Mouse (Mus musculus): ENCODE data around the gene Pgls. TPM values are rescaled to one million over a fixed set of nuclear protein-coding genes. Genes with fewer than 3 reads are reported as not detected.

The Pgls gene
- total RNA-seq, 2 experiments from 2014 or later, result 64.7 to 69.7 TPM

DNA sequence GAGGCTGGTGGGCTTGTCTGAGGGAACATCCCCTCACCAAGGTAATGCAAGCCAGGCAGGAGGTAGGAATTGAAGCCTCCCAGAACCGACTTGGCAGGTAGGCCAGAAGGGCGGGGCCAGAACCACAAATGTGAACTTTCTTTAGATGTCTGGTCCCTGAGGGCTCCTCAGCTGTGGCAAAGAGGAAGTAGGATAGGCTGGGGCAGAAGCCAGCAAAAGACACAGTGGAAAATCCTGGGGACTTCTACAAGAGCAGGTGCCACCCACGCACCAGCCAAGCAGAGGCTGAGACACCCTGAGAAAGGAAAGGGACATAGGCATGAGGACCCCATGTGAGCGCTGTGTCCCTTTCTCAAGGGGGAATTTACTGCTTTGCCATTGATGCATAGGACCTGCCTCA lies 4.8 kb downstream of the Pgls start:
- DNase-seq, result no peak
- intact Hi-C loops (cut with DNase I), result loop anchor here (1.0 to 2.0 kb wide), 3 partner anchors 34 to 156 kb away; no protein-coding TSS in a partner anchor

- DNase-seq, result no peak
- intact Hi-C loops (cut with DNase I), result loop anchor here (2.0 kb wide), 1 partner anchor 157 kb away; no protein-coding TSS in a partner anchor
Measured at GRCm38 (mm10) chr8:71597451-71597850, 5.5 kb downstream of the Pgls start, which contains the start of gene Fam129c. TSS of gene Fam129c (plus strand) at chr8:71597648.

DNA sequence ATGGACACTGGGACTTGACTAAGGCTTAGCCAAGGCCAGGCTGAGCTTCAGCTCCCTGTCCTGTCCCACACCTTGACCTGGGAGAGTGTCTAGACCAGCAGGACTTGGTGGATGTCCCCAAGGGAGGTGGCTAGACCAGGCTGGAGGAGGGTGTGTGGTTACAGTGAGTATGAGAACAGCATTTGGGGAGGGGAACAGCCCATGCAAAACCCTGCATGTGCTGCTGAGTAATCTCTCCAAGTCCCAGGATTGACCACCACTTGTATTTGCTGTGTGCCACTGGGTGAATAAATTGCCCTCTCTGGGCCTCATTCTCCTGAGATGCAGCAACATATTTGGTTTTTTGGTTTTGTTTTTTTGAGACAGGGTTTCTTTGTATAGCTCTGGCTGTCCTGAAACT lies 6.4 kb downstream of the Pgls start:
- no peak for DNase-seq
- intact Hi-C loops (cut with DNase I), result no loop called here

GRCm38 (mm10) chr8:71598841-71599240 lies 6.9 kb downstream of the Pgls start:
- intact Hi-C loops (cut with DNase I), result no loop called here

DNA sequence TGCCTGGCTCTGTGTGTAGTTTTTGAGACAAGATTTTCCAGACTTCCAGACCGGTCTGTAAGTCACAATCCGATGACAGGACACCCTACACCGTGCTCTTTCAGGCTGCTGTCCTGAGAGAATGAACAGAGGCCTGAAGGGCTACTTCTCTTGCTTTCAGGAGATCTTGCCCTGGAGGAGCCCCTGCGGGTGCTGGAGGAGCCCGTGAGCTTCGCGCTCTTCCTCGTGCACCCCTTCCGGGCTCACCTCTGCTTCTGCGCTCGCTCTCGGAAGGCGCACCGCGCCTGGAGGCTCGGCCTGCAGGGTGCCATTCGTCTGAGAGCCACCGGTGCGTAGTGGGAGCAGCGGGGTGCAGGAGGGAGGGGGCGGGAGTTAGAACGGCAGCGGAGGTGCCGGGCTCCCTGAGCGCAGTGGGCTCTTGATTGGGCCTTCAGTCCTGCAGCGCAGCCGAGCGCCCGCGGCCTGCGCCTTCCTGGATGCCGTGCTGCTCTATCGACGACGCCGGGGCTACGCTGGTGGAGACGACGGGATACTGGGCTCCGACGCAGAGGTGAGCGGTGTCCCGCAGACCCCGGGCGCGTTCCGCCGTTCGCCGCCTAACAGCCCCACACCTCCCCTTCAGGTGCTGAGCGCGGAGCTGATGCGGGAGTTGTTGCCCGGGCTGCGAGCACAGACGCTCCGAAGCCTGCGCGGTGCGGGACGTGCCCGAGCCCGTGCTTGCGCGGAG lies 10.1 kb downstream of the Pgls start:
- DNase-seq, result peak in 1 of 2 experiments; percentile 16
- intact Hi-C loops (cut with DNase I), result no loop called here

More at GRCm38 (mm10) chr8:71598841-71599240, 6.9 kb downstream of the Pgls start:
- no peak for DNase-seq

GRCm38 (mm10) chr8:71602666-71603334 lies 10.8 kb downstream of the Pgls start:
- intact Hi-C loops (cut with DNase I), result no loop called here
- peak; percentile 55 to 62 for DNase-seq

- DNase-seq, result no peak
- intact Hi-C loops (cut with DNase I), result no loop called here
Measured at GRCm38 (mm10) chr8:71604021-71604420, 12.0 kb downstream of the Pgls start.

GRCm38 (mm10) chr8:71610822-71611651 lies 19.1 kb downstream of the Pgls start, which contains the start of gene Colgalt1:
TSS of gene Colgalt1 (plus strand) at chr8:71610998.
- intact Hi-C loops (cut with DNase I), result no loop called here
- DNase-seq, result peak; percentile 94 to 96

DNA sequence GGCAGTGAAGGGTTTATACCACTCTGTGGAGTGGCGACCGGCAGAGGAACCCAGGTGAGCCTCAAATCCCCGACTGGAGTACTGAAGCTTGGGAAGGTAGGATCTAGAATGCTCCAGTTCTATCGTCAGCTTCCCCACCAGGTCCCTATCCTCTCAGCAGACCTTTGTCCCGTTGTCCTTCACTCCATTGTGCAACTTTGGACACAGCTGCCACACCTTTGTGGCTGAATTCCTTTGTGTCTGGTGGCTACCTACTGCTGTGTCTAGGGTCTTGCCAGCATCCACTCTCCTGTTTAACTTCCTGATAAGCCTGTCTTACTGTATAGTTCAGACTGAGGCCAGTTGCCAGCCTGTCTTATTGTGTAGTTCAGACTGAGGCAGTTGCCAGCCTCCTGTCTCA lies 20.2 kb downstream of the Pgls start:
- intact Hi-C loops (cut with DNase I), result no loop called here
- DNase-seq, result no peak

DNA sequence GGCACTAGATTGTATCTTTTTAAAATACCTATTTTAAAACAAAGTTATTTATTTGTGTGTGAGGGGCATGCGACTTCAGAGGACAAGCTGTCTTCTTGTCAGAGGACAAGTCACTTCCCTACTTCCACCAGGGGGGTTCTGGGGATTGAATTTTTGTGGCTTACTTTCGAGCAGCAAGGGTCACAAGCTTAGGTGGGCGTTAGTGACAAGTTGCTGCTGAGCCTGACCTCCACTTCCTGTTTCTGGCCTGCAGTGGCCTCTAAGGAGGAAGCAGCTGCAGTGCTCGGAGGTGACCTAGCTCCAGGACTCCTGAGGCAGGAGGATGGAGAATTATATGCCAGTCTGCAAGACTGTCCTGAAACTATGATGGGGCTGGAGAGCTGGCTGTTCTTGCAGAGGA lies 21.4 kb downstream of the Pgls start:
- intact Hi-C loops (cut with DNase I), result no loop called here
- DNase-seq, result no peak

DNA sequence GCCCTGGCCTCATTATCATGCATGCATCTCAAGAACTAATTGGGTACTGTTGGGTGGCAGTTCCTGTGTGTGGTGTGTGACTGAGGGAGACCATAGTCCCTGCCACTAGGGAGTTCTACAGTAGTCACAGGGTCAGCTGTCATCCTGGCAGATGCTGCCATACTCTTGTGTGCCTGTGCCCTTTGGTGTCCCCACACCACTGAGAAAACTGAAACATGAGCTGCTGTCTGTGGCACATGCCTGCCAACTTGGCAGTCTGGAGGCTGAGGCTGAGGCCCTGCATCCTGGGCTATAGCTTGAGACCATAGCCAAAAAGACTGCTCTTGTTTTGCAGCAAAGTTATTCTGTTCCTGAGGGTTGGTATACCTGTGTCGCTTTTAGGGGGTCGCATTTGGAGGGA lies 27.8 kb downstream of the Pgls start:
- intact Hi-C loops (cut with DNase I), result no loop called here
- DNase-seq, result no peak

- DNase-seq, result no peak
- intact Hi-C loops (cut with DNase I), result no loop called here
Measured at GRCm38 (mm10) chr8:71625088-71625487, 33.1 kb downstream of the Pgls start.

- no peak for DNase-seq
- intact Hi-C loops (cut with DNase I), result no loop called here
Measured at GRCm38 (mm10) chr8:71626753-71627152, 34.8 kb downstream of the Pgls start.

DNA sequence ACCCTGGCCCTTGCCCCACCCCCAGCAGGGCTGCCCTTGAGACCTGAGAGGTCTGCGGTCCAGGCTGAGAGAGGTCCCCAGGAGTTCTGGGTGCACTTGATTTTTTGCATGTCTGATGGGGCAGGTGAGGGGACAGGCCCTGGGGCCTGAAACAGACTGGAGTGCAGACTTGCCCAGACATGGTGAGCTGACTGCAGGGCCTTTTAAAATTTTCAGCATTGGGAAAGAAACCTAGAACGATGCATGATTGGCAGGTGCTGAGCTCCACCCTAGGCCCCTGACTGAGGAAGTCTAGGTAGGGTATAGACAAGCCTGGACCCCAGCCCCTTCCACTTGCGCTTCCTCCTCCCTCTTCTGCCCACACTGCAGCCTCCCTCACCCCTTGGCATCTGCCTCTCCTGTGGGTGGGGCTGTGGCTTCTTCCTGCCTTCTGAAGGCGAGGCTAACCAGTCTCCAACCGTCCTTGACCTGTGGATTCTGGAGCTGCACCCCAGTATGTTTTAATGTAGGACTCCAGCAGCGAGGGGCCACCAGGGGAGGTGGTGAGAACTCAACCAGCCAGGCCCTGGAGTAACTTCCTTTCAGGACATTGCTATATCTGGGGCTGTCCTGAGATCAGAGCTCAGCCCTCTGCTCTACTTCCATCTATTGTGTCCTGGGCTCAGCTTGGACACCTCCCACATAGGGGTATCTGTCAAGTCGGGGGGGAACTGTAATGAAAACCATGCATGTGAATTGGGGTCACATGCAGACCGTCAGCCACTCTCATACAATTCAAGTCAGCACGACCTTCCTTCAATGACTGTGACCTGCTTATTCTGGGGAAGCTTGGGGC lies 35.5 kb downstream of the Pgls start:
- peak in 1 of 2 experiments; percentile 20 for DNase-seq
- intact Hi-C loops (cut with DNase I), result no loop called here

DNA sequence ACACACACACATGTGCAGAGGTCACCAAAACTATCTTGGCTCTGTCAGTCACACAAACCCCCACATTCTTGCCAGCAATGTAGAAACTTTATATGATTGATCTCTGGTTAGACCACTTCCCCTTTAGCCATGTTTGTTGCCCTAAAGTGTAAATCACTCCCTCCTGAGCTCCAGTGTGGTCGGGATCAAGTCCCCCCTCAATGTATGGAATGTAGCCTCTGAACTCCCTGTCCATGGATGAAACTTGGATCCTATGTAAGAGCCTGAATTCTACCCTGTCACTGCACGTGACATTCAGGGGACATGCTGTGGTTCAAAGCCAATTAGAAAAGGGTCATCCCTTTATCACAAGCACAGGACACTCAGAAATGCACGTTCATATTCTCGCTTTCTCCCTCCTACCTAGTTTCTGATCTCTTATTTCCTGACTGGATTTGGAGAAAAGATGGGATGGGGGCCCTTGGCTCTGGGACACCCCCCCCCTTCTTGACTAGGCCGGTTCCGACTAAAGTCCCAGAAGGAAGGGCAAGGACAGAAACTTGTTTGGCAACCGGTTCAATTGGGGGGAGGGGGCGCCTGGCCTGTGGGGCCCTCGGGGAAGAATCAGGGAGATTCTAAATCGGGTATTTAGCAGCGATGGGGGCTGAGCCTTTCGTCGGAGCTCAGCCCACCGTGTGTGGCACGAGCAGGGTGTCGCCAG lies 36.6 kb downstream of the Pgls start:
- intact Hi-C loops (cut with DNase I), result loop anchor here (1.0 kb wide), 1 partner anchor 14 kb away; no protein-coding TSS in a partner anchor
- DNase-seq, result no peak

DNA sequence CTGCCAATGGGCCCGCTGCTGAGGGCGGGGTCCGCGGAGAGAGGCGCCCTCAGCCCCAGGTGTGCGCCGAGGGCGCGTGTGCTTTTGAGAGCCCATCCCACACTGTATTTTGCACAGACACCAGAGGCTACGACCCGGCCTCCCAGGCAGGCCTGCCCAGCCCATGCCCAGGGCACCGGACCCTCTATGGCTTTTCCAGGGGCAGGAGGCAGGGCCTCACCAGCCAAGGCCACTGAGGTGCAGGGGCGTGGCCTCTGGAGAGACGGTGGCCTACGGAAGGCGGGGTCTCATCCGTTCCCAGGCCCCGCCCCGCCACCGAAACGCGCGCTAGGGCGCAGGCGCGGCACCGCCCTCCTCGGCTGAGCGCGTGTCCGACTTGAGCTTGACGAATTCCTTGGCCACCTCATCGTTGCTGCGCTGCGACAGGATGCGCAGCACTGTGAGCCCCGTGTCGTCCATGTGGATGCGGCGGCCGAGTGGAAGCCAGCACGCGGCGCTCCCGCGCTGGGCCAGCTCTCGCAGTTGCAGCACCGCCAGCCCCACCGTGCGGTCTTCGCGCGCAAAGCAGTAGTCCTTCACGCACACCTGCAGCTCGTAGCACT lies 37.2 kb downstream of the Pgls start:
- intact Hi-C loops (cut with DNase I), result loop anchor here (1.0 kb wide), 1 partner anchor 15 kb away; no protein-coding TSS in a partner anchor
- DNase-seq, result peak; percentile 95 to 96

DNA sequence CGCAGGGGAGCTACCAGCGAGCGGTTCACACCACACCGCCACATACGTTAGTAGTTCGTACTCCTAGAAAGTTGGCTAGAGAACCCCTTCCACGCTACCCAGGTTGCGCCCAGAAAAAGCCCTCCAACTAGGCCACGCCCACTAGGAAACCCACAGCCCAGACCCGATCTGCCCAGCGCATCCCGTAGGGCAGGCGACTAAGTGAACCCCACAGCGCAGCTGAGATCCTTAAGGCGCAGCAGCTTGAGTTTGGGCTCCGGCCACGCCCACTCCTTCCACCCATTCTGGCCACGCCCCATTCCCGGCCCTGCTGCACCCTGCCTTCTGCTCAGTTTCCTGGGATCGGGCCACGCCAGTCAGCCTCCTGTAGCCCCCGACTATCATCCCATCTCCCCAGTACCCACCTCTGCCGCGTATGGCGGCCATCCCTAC lies 37.8 kb downstream of the Pgls start:
- intact Hi-C loops (cut with DNase I), result loop anchor here (1.0 to 2.0 kb wide), 2 partner anchors 15 to 37 kb away; partner anchors contain the start of gene Pgls
- DNase-seq, result peak; percentile 40 to 43

- intact Hi-C loops (cut with DNase I), result loop anchor here (2.0 kb wide), 1 partner anchor 38 kb away; the partner anchor contains the start of gene Pgls
- DNase-seq, result no peak
Measured at GRCm38 (mm10) chr8:71630761-71631160, 38.8 kb downstream of the Pgls start.

GRCm38 (mm10) chr8:71631897-71632296 lies 39.9 kb downstream of the Pgls start:
- no peak for DNase-seq
- intact Hi-C loops (cut with DNase I), result loop anchor here (2.0 kb wide), 1 partner anchor 39 kb away; the partner anchor contains the start of gene Pgls
